Mouse (Mus musculus) CH12.LX (cell line): Measurements from ENCODE around the gene Acap3. TPM values are rescaled to one million over a fixed set of nuclear protein-coding genes. Genes with fewer than 3 reads are reported as not detected.

ENCODE experiments used
- DNase-seq: peaks from one replicate; pipeline ENCODE4 v3.0.0-alpha.2; 2013; ENCODE audit errors: extremely low read depth
- H3K27ac ChIP-seq: 2 replicates; pipeline ENCODE4 v1.5.1; 2012; ENCODE audit warnings: low read depth, mild to moderate bottlenecking, control low read depth, moderate library complexity; ENCODE audit not compliant: insufficient read depth
- H3K27me3 ChIP-seq: replicated peaks from 2 replicates; pipeline ENCODE3; 2012; ENCODE audit warnings: inconsistent platforms
- H3K36me3 ChIP-seq, 2 experiments: replicated peaks in 1 of 2; 2 replicates each; pipeline versions ENCODE3 to v1.6.1; 2012; ENCODE audit warnings: inconsistent platforms in 1 of 2, low read length in 1 of 2, mild to moderate bottlenecking in 1 of 2, mixed read lengths in 1 of 2, moderate library complexity in 1 of 2; ENCODE audit not compliant: control insufficient read depth in 1 of 2, insufficient read depth in 1 of 2
- H3K4me1 ChIP-seq, 2 experiments: 2 replicates each; pipeline ENCODE4 v1.6.1; 2012; ENCODE audit warnings: inconsistent platforms in 1 of 2, moderate library complexity in 1 of 2; ENCODE audit not compliant: insufficient read depth in 2 of 2, control insufficient read depth in 1 of 2
- H3K4me2 ChIP-seq: 2 replicates; pipeline ENCODE4 v1.6.1; 2012; ENCODE audit warnings: low read depth, mild to moderate bottlenecking, control low read depth; ENCODE audit not compliant: poor library complexity, insufficient read depth, severe bottlenecking
- H3K4me3 ChIP-seq, 3 experiments: fragments of 150-350 bp in 1 of 3; sonication (generic) in 1 of 3; replicated peaks in 1 of 3; 2 replicates each; pipeline versions ENCODE3 to v1.5.1; 2011 to 2012; ENCODE audit warnings: low read depth in 2 of 3, low read length in 2 of 3, mild to moderate bottlenecking in 2 of 3, moderate library complexity in 2 of 3, control low read depth in 1 of 3, improper control_type of control experiment in 1 of 3, inconsistent platforms in 1 of 3, mixed read lengths in 1 of 3; ENCODE audit not compliant: poor library complexity in 1 of 3
- H3K79me2 ChIP-seq: replicated peaks from 2 replicates; pipeline ENCODE4 v1.6.1; 2012; ENCODE audit warnings: mild to moderate bottlenecking, moderate library complexity; ENCODE audit not compliant: control insufficient read depth, poor library complexity, insufficient read depth, severe bottlenecking; ENCODE audit errors: extremely low read depth
- H3K9ac ChIP-seq: 2 replicates; pipeline ENCODE4 v1.6.1; 2012; ENCODE audit warnings: low read depth, mild to moderate bottlenecking, control low read depth, moderate library complexity; ENCODE audit not compliant: insufficient read depth
- H3K9me3 ChIP-seq: replicated peaks from 2 replicates; pipeline ENCODE3; 2012; ENCODE audit warnings: low read length, inconsistent platforms, mixed read lengths
- BHLHE40 ChIP-seq: IDR thresholded peaks from 2 replicates; pipeline ENCODE4 v1.6.1; 2011; ENCODE audit warnings: mild to moderate bottlenecking, low read depth, low read length, improper control_type of control experiment
- E2F4 ChIP-seq: IDR thresholded peaks from 2 replicates; pipeline ENCODE4 v1.6.1; 2011; ENCODE audit warnings: low read depth, low read length, improper control_type of control experiment; ENCODE audit not compliant: insufficient replicate concordance
- ELF1 ChIP-seq: IDR thresholded peaks from 2 replicates; pipeline ENCODE4 v1.6.1; 2014; ENCODE audit warnings: low read depth, mild to moderate bottlenecking, inconsistent platforms, low read length, improper control_type of control experiment
- HCFC1 ChIP-seq: IDR thresholded peaks from 2 replicates; pipeline ENCODE4 v1.6.1; 2012; ENCODE audit warnings: low read depth, mild to moderate bottlenecking, inconsistent platforms, low read length, improper control_type of control experiment
- IRF4 ChIP-seq: IDR thresholded peaks from 2 replicates; pipeline ENCODE4 v1.6.1; 2014; ENCODE audit warnings: low read depth, mild to moderate bottlenecking, inconsistent platforms, low read length, improper control_type of control experiment
- JUN ChIP-seq: IDR thresholded peaks from 2 replicates; pipeline ENCODE4 v1.6.1; 2011; ENCODE audit warnings: low read depth, mild to moderate bottlenecking, low read length, improper control_type of control experiment, moderate library complexity; ENCODE audit not compliant: insufficient read depth
- KAT2A ChIP-seq: IDR thresholded peaks from 2 replicates; pipeline ENCODE4 v1.6.1; 2012; ENCODE audit warnings: low read length, improper control_type of control experiment, inconsistent platforms; ENCODE audit not compliant: insufficient replicate concordance
- MAX ChIP-seq: IDR thresholded peaks from 2 replicates; pipeline ENCODE4 v1.6.1; 2011; ENCODE audit warnings: low read length, improper control_type of control experiment
- MXI1 ChIP-seq: IDR thresholded peaks from 2 replicates; pipeline ENCODE4 v1.6.1; 2011; ENCODE audit warnings: mild to moderate bottlenecking, low read depth, low read length, improper control_type of control experiment
- MYC ChIP-seq: IDR thresholded peaks from 2 replicates; pipeline ENCODE4 v1.6.1; 2011; ENCODE audit warnings: low read depth, mild to moderate bottlenecking, improper control_type of control experiment, low read length
- NRF1 ChIP-seq: IDR thresholded peaks from 2 replicates; pipeline ENCODE4 v1.6.1; 2014; ENCODE audit warnings: low read depth, mild to moderate bottlenecking, inconsistent platforms, low read length, improper control_type of control experiment, moderate library complexity
- PAX5 ChIP-seq: IDR thresholded peaks from 2 replicates; pipeline ENCODE4 v1.6.1; 2012; ENCODE audit warnings: low read length, inconsistent platforms, mixed read lengths
- RCOR1 ChIP-seq: conservative IDR thresholded peaks from 2 replicates; pipeline ENCODE4 v1.6.1; 2012; ENCODE audit warnings: low read depth, mild to moderate bottlenecking, inconsistent platforms, low read length, improper control_type of control experiment
- USF1 ChIP-seq: IDR thresholded peaks from 2 replicates; pipeline ENCODE4 v1.6.1; 2014; ENCODE audit warnings: low read depth, mild to moderate bottlenecking, inconsistent platforms, low read length, improper control_type of control experiment
- USF2 ChIP-seq: conservative IDR thresholded peaks from 2 replicates; pipeline ENCODE4 v1.6.1; 2011; ENCODE audit warnings: low read depth, low read length, improper control_type of control experiment
- ZNF384 ChIP-seq: IDR thresholded peaks from 2 replicates; pipeline ENCODE4 v1.6.1; 2012; ENCODE audit warnings: low read depth, low read length, improper control_type of control experiment, inconsistent platforms
- dilution Hi-C: fragments of 300-500 bp; cut with MboI; formaldehyde crosslinking; loops from 2 replicates; pipeline ENCODE4 v1.14.3; 2020; ENCODE audit warnings: low sequenced_read_pairs; ENCODE audit not compliant: extremely low pct_unique_long_range_greater_than_20kb, extremely low pct_ligation_motif_present
- in situ Hi-C: fragments of 300-500 bp; cut with MboI; formaldehyde crosslinking; loops from 3 replicates; pipeline ENCODE4 v1.14.3; 2019; ENCODE audit warnings: low sequenced_read_pairs, low pct_ligation_motif_present, low pct_unique_long_range_greater_than_20kb, mixed read lengths
- polyA plus RNA-seq: library from polyadenylated mRNA; unstranded; fragments of >175 nt; gene quantifications from 2 replicates; pipeline ENCODE4 v1.2.1, GENCODE M21; 2012; ENCODE audit warnings: low read depth; ENCODE audit not compliant: insufficient read length
- total RNA-seq, 2 experiments: library from RNA; depleted of rRNA; stranded (reverse); fragments of 300-350 nt in 1 of 2; fragments of >200 nt in 1 of 2; gene quantifications; 2 replicates each; pipeline ENCODE4 v1.2.3; 2012 to 2014

Acap3 gene
- total and polyA plus RNA-seq, 3 experiments, result 4.2 to 10.7 (median 10.5) TPM

DNA sequence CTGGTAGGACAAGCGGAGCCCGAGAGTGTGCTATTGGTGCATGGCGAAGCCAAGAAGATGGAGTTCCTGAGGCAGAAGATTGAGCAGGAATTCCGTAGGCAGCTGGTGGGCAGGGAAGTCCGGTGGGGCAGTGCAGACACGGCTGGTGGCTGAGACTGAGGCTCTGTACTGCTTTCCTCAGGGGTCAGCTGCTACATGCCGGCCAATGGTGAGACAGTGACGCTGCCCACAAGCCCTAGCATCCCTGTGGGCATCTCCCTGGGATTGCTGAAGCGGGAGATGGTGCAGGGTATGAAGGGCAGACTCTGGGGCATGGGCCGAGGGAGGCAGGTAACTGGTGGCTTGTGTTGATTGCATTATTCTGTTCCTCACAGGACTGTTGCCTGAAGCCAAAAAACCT, 3.9 kb upstream of the Acap3 start:
- H3K27me3 ChIP-seq, result no peaks in the 10 kb centered on the region
- no peak overlapping the region for H3K27ac ChIP-seq
- TF ChIP-seq NRF1 (no peak), KAT2A (no peak), MAX (no peak), E2F4 (no peak), BHLHE40 (no peak), MXI1 (no peak), PAX5 (no peak), ELF1 (no peak), USF2 (no peak), MYC (no peak), IRF4 (no peak), HCFC1 (no peak), USF1 (no peak)
- TF ChIP-seq, all 38 proteins: peak for 0
- H3K4me3 ChIP-seq, result no peak overlapping the region
- in situ Hi-C loops (no loop called here), dilution Hi-C loops (no loop called here)
- H3K36me3 ChIP-seq, result peaks cover 47 to 75% of the 10 kb centered on the region in 2 experiments
- no peak for DNase-seq
- H3K4me2 ChIP-seq, result no peak overlapping the region
- 0 out of 2 replicates have a peak, but pooled peaks cover 1% of the 10 kb centered on the region for H3K79me2 ChIP-seq
- H3K9me3 ChIP-seq, result no peaks in the 10 kb centered on the region
- H3K4me1 ChIP-seq, result peaks cover 5 to 17% of the 10 kb centered on the region in 2 experiments
- no peak overlapping the region for H3K9ac ChIP-seq

DNA sequence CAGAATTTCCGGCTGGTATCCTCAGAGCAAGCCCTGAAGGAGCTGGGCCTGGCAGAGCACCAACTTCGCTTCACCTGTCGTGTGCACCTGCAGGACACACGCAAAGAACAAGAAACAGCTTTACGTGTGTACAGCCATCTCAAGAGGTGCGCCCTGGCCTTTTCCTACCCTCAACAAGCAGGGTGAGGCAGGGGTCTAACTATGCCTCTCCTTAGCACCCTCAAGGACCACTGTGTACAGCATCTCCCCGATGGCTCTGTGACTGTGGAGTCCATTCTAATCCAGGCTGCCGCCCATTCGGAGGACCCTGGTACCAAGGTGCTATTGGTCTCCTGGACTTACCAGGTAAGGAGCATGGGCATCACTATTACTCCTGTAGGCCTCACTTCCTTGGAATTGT, 3.4 kb upstream of the Acap3 start:
- TF ChIP-seq RCOR1 (no peak), USF1 (no peak), JUN (no peak), MAX (no peak)
- H3K36me3 ChIP-seq, result peaks cover 46 to 71% of the 10 kb centered on the region in 2 experiments
- no peak overlapping the region for H3K4me2 ChIP-seq

DNA sequence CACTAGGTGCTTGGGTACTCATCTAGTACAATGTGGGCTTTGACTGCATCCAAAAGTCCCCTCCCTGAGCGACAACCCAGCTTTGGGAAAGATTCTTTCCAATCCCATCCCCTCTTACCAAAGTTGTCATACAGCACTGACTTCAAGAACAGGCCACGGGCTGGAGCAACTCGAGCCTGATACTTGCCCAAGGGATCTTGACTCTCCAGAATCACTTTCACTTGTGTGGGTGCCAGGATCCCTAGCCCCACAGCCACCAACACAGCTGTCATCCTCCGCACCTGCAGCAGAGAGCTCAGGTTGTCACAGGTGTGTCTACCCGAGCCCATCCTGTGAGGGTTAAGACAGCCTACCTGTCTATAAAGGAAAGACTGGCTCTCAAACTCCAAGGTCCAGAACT, 2.3 kb upstream of the Acap3 start:
- Histone ChIP-seq H3K9me3 (no peaks in the 10 kb centered on the region), H3K9ac (no peak overlapping the region), H3K27me3 (no peaks in the 10 kb centered on the region), H3K27ac (no peak overlapping the region), H3K4me3 (no peak overlapping the region), H3K4me1 (peaks cover 16 to 33% of the 10 kb centered on the region in 2 experiments), H3K4me2 (no peak overlapping the region), H3K36me3 (peaks cover 46 to 59% of the 10 kb centered on the region in 2 experiments), H3K79me2 (peaks cover 11% of the 10 kb centered on the region; the same call in 1 of the 2 replicates)
- DNase-seq, result no peak
- in situ Hi-C loops, result no loop called here
- dilution Hi-C loops, result no loop called here
- no peak for TF ChIP-seq ZNF384

More for the DNA sequence above, 3.4 kb upstream of the Acap3 start:
- dilution Hi-C loops (no loop called here), in situ Hi-C loops (no loop called here)
- DNase-seq, result no peak
- no peaks in the 10 kb centered on the region for H3K9me3 ChIP-seq
- no peak overlapping the region for H3K9ac ChIP-seq
- no peak overlapping the region for H3K4me3 ChIP-seq
- H3K27me3 ChIP-seq, result no peaks in the 10 kb centered on the region
- no peak overlapping the region for H3K27ac ChIP-seq
- H3K4me1 ChIP-seq, result peaks cover 7 to 22% of the 10 kb centered on the region in 2 experiments
- H3K79me2 ChIP-seq, result peaks cover 6% of the 10 kb centered on the region; the same call in 1 of the 2 replicates
